Mouse (Mus musculus): Measurements from ENCODE around the gene Ly6g6d.
"Not testable (repeated sequence)": the region's sequence is repeated elsewhere in the genome, so short reads cannot be mapped to it uniquely, and the experiment has no call there.

The Ly6g6d gene

GRCm38 (mm10) chr17:35048149-35048931, 29.5 kb downstream of the Ly6g6d start:
- DNase-seq (ENCODE audit: low spot score in 2 of 2): no peak

- no peak for DNase-seq (ENCODE audit: low spot score in 2 of 2)
Observed at GRCm38 (mm10) chr17:35047688-35048087, 30.2 kb downstream of the Ly6g6d start.

- peak; percentile 88 to 93 for DNase-seq (ENCODE audit: low spot score in 2 of 2)
Observed at GRCm38 (mm10) chr17:35046681-35047455, 31.0 kb downstream of the Ly6g6d start, which contains the start of gene Msh5. Gene Msh5 (minus strand): TSS chr17:35046745.

GRCm38 (mm10) chr17:35045807-35046680, 31.8 kb downstream of the Ly6g6d start:
- DNase-seq (ENCODE audit: low spot score in 2 of 2): no peak

- DNase-seq (ENCODE audit: low spot score in 2 of 2): no peak
Observed at GRCm38 (mm10) chr17:35044904-35045806, 32.7 kb downstream of the Ly6g6d start.

GRCm38 (mm10) chr17:35043794-35044193, 34.1 kb downstream of the Ly6g6d start:
- DNase-seq (ENCODE audit: low spot score in 2 of 2): no peak

- DNase-seq (ENCODE audit: low spot score in 2 of 2): peak in 1 of 2 experiments; percentile 45
Observed at GRCm38 (mm10) chr17:35039121-35039873, 38.6 kb downstream of the Ly6g6d start.

- no peak for DNase-seq (ENCODE audit: low spot score in 2 of 2)
Observed at GRCm38 (mm10) chr17:35034896-35035295, 43.0 kb downstream of the Ly6g6d start.

- DNase-seq (ENCODE audit: low spot score in 2 of 2): not testable (repeated sequence)
Observed at GRCm38 (mm10) chr17:35033703-35034102, 44.2 kb downstream of the Ly6g6d start.

- no peak for DNase-seq (ENCODE audit: low spot score in 2 of 2)
Observed at GRCm38 (mm10) chr17:35032323-35032870, 45.5 kb downstream of the Ly6g6d start.

GRCm38 (mm10) chr17:35031880-35032279, 46.0 kb downstream of the Ly6g6d start:
- no peak for DNase-seq (ENCODE audit: low spot score in 2 of 2)

GRCm38 (mm10) chr17:35031272-35031671, 46.6 kb downstream of the Ly6g6d start:
- DNase-seq (ENCODE audit: low spot score in 2 of 2): no peak

- no peak for DNase-seq (ENCODE audit: low spot score in 2 of 2)
Observed at GRCm38 (mm10) chr17:35029691-35030532, 48.0 kb downstream of the Ly6g6d start.

GRCm38 (mm10) chr17:35028315-35028714, 49.5 kb downstream of the Ly6g6d start:
- no peak for DNase-seq (ENCODE audit: low spot score in 2 of 2)

- DNase-seq (ENCODE audit: low spot score in 2 of 2): peak in 1 of 2 experiments; percentile 18
Observed at GRCm38 (mm10) chr17:35027277-35028068, 50.4 kb downstream of the Ly6g6d start, which contains the start of gene Sapcd1. Gene Sapcd1 (minus strand): TSS chr17:35028016.

- no peak for DNase-seq (ENCODE audit: low spot score in 2 of 2)
Observed at GRCm38 (mm10) chr17:35026206-35026605, 51.7 kb downstream of the Ly6g6d start.

GRCm38 (mm10) chr17:35024691-35025488, 53.0 kb downstream of the Ly6g6d start:
- no peak for DNase-seq (ENCODE audit: low spot score in 2 of 2)
